Comparison of ENCODE assay signal across 8 mouse cellular contexts in the genomic region with DNA sequence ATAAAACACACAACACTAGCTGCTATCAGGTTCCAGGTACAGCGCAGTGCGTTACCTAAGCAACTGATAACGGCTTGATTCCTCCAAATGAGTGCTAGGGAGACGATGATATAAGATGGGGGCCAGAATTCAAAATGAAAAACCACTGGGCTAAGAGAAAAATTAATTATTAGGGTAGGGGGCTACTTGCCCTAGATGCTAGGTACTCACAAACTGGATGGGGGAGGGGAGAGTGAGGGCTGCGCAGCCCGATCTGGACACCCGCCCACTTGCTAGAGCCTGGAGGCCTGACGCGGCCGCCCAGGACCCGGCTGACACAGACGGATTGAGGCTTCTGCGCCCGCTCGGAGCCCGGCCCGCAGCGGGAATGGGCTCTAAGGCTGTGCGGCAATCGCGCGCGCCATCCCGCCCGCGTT. TPM values are rescaled to one million over a fixed set of nuclear protein-coding genes. Genes with fewer than 3 reads are reported as not detected.
A peak's percentile ranks its signal among the peaks of the same experiment; 100 is the strongest.
DNase-seq lines count a peak whose midpoint lies in the region; ATAC-seq lines count a peak whose summit lies in the region.

No protein-coding gene starts in this region.

- no peak for ATAC-seq in CD4-positive, CD25-positive, alpha-beta regulatory T cell, adult 4 months
- no peak for ATAC-seq in hindbrain, embryonic 15.5 days (ENCODE audit: low FRiP score, low read depth)

- H3K9ac ChIP-seq in hindbrain, embryonic 15.5 days = peak overlapping the region; percentile 97

- no peaks in the 10 kb centered on the region for H3K27me3 ChIP-seq in hindbrain, embryonic 15.5 days

- peak; percentile 62 for DNase-seq in CD4-positive, CD25-positive, alpha-beta regulatory T cell, adult 2 months (ENCODE audit: low read depth, low spot score)
- DNase-seq in left cerebral cortex, postnatal 4 days = peak; percentile 72
- DNase-seq in left cerebral cortex, postnatal 25 days (ENCODE audit: low spot score in 2 of 2) = no peak
- DNase-seq in embryo, embryonic 11 days = peak; percentile 86
- peak; percentile 46 for DNase-seq in lung, postnatal 36 days
- no peak for DNase-seq in B cell, adult 2 months

- peak overlapping the region; percentile 82 for H3K4me2 ChIP-seq in hindbrain, embryonic 15.5 days

- no peaks in the 10 kb centered on the region for H3K9me3 ChIP-seq in hindbrain, embryonic 15.5 days

- no peaks in the 10 kb centered on the region for H3K36me3 ChIP-seq in hindbrain, embryonic 15.5 days

- peak overlapping the region; percentile 97 for H3K27ac ChIP-seq in hindbrain, embryonic 15.5 days (replicated peaks)

- under 1% methylated on average over 26 of the region's 26 CpGs for WGBS in hindbrain, embryonic 15.5 days

- H3K4me3 ChIP-seq in hindbrain, embryonic 15.5 days = peak overlapping the region; percentile 72

- peaks cover 46% of the 10 kb centered on the region for H3K4me1 ChIP-seq in hindbrain, embryonic 15.5 days (replicated peaks)

- intact Hi-C loops in left cerebral cortex, postnatal 4 days (cut with DNase I) = loop anchor here (10.0 kb wide), 1 partner anchor 106 kb away; no protein-coding TSS in a partner anchor
- intact Hi-C loops in left cerebral cortex, postnatal 25 days (cut with DNase I) = loop anchor here (1.0 to 5.0 kb wide), 3 partner anchors 36 to 179 kb away; partner anchors contain the start of gene Hspa2

RNA-seq across cellular contexts. Expression of gene Zbtb25, which starts 0.6 kb away (rescaled TPM):
- 10 to 100 TPM; 12.7 to 13.8 TPM for polyA plus RNA-seq in CD4-positive, CD25-positive, alpha-beta regulatory T cell, adult 4 months (2017; shearing (Covaris generic))
- total RNA-seq in left cerebral cortex, postnatal 4 days (2021) = 10 to 100 TPM; 19.0 to 22.2 TPM
- total RNA-seq in left cerebral cortex, postnatal 25 days (2021) = 10 to 100 TPM; 19.4 to 20.5 TPM
- polyA plus RNA-seq in hindbrain, embryonic 15.5 days (2015; fragmentation: Nextera tagmentation; extraction: Ambion mirVana) = 13.1 and 14.1 TPM in 2 replicates

RNA-seq across cellular contexts. Expression of gene Zbtb1, which starts 1.3 kb away (rescaled TPM):
- polyA plus RNA-seq in CD4-positive, CD25-positive, alpha-beta regulatory T cell, adult 4 months (2017; shearing (Covaris generic)) = 10 to 100 TPM; 21.2 to 22.4 TPM
- 1 to 10 TPM; 3.7 to 4.6 TPM for total RNA-seq in left cerebral cortex, postnatal 4 days (2021)
- 1 to 10 TPM; 5.3 to 5.4 TPM for total RNA-seq in left cerebral cortex, postnatal 25 days (2021)
- 3.7 and 3.9 TPM in 2 replicates for polyA plus RNA-seq in hindbrain, embryonic 15.5 days (2015; fragmentation: Nextera tagmentation; extraction: Ambion mirVana)

RNA-seq across cellular contexts. Expression of gene Hspa2, which starts 35.2 kb away (rescaled TPM):
- polyA plus RNA-seq in CD4-positive, CD25-positive, alpha-beta regulatory T cell, adult 4 months (2017; shearing (Covaris generic)) = 1 to 10 TPM; 3.8 to 6.2 TPM
- total RNA-seq in left cerebral cortex, postnatal 4 days (2021) = 10 to 100 TPM in 1 of 2 experiments, 1 to 10 TPM in 1; 10.0 to 11.3 TPM
- 10 to 100 TPM; 61.3 to 67.4 TPM for total RNA-seq in left cerebral cortex, postnatal 25 days (2021)
- polyA plus RNA-seq in hindbrain, embryonic 15.5 days (2015; fragmentation: Nextera tagmentation; extraction: Ambion mirVana) = 7.3 and 8.7 TPM in 2 replicates

RNA-seq across cellular contexts. Expression of gene Akap5, which starts 44.1 kb away (rescaled TPM):
- polyA plus RNA-seq in CD4-positive, CD25-positive, alpha-beta regulatory T cell, adult 4 months (2017; shearing (Covaris generic)) = 1 to 10 TPM; 3.3 to 3.8 TPM
- total RNA-seq in left cerebral cortex, postnatal 4 days (2021) = 10 to 100 TPM; 29.9 to 37.0 TPM
- total RNA-seq in left cerebral cortex, postnatal 25 days (2021) = 100 to 1,000 TPM in 1 of 2 experiments, 10 to 100 TPM in 1; 95.4 to 108 TPM
- 10.7 and 12.4 TPM in 2 replicates for polyA plus RNA-seq in hindbrain, embryonic 15.5 days (2015; fragmentation: Nextera tagmentation; extraction: Ambion mirVana)

RNA-seq across cellular contexts. Expression of gene Ppp1r36, which starts 48.5 kb away (rescaled TPM):
- not detected for polyA plus RNA-seq in CD4-positive, CD25-positive, alpha-beta regulatory T cell, adult 4 months (2017; shearing (Covaris generic))
- under 1 TPM; 0.48 to 0.88 TPM for total RNA-seq in left cerebral cortex, postnatal 4 days (2021)
- 1 to 10 TPM in 1 of 2 experiments, under 1 TPM in 1; 0.39 to 1.3 TPM for total RNA-seq in left cerebral cortex, postnatal 25 days (2021)
- polyA plus RNA-seq in hindbrain, embryonic 15.5 days (2015; fragmentation: Nextera tagmentation; extraction: Ambion mirVana) = 1.6 TPM in 2 replicates

Comparison
In these comparisons a context has a peak if more than half of its experiments do, and no peak if none do; other contexts are left out.
1. DNase-seq: peak in CD4-positive, CD25-positive, alpha-beta regulatory T cell, adult 2 months (single experiment), left cerebral cortex, postnatal 4 days (single experiment), embryo, embryonic 11 days (single experiment) and lung, postnatal 36 days (single experiment); none in left cerebral cortex, postnatal 25 days (0 of 2) and B cell, adult 2 months (0 of 2).
2. RNA of gene Hspa2, which starts 35.2 kb away (total RNA-seq): 61.3 to 67.4 TPM in left cerebral cortex, postnatal 25 days; 10.0 to 11.3 TPM in left cerebral cortex, postnatal 4 days; every median in the first group is over 4 times any median in the second.